Mouse (Mus musculus): ENCODE results near the gene Arpp21. TPM values are rescaled to one million over a fixed set of nuclear protein-coding genes. Genes with fewer than 3 reads are reported as not detected.

Arpp21 gene
- polyA plus RNA-seq, 1 experiment, result 36.1 TPM

- no peak for TF ChIP-seq MAX (IDR thresholded peaks at IDR 0.05; ENCODE audit: low read depth)
- no peak for TF ChIP-seq TCF3 (IDR thresholded peaks at IDR 0.05; ENCODE audit: insufficient read length, low read depth)
- TF ChIP-seq SRF (IDR thresholded peaks at IDR 0.05; ENCODE audit: control insufficient read depth, insufficient read length, low read depth), result no peak
- TF ChIP-seq TCF12 (IDR thresholded peaks at IDR 0.05; ENCODE audit: insufficient read depth, poor library complexity, severe bottlenecking), result no peak
- TF ChIP-seq POLR2A (IDR thresholded peaks at IDR 0.05; ENCODE audit: insufficient read length, low read depth), result no peak
- no peak for TF ChIP-seq POLR2AphosphoS2 (IDR thresholded peaks at IDR 0.05; ENCODE audit: insufficient read length, low read depth)
- TF ChIP-seq MYOG (IDR thresholded peaks at IDR 0.05; ENCODE audit: control insufficient read depth in 1 of 3, insufficient read depth in 1 of 3, insufficient read length in 2 of 3, low read depth in 2 of 3), result no peak
- TF ChIP-seq CEBPB (IDR thresholded peaks at IDR 0.05; ENCODE audit: insufficient read depth, poor library complexity, severe bottlenecking), result no peak
- TF ChIP-seq REST (IDR thresholded peaks at IDR 0.05; ENCODE audit: insufficient read depth, insufficient read length), result no peak
- TF ChIP-seq E2F4 (IDR thresholded peaks at IDR 0.05; ENCODE audit: insufficient read depth), result no peak
- TF ChIP-seq MYOD1 (IDR thresholded peaks at IDR 0.05; ENCODE audit: control insufficient read depth in 1 of 3, insufficient read length in 2 of 3, low read depth in 2 of 3), result no peak
- no peak for TF ChIP-seq USF1 (IDR thresholded peaks at IDR 0.05; ENCODE audit: low read depth)
- H3K36me3 ChIP-seq (ENCODE audit: control insufficient read depth, insufficient read depth), result no peaks in the 10 kb centered on the region
Measured at GRCm38 (mm10) chr9:112023111-112023510, 212.6 kb downstream of the Arpp21 start.

More at GRCm38 (mm10) chr9:112023111-112023510, 212.6 kb downstream of the Arpp21 start:
- H3K4me3 ChIP-seq, result no peak overlapping the region
- no peaks in the 10 kb centered on the region for H3K79me2 ChIP-seq (ENCODE audit: control insufficient read depth, insufficient read depth)
- peak overlapping the region; percentile 60 for H3K4me2 ChIP-seq (ENCODE audit: low read depth)
- H3K27me3 ChIP-seq (ENCODE audit: control insufficient read depth, insufficient read depth, insufficient read length), result no peaks in the 10 kb centered on the region
- no peak overlapping the region for H3ac ChIP-seq (ENCODE audit: control insufficient read depth, insufficient read length)
